Mouse (Mus musculus) midbrain, postnatal 0 days (tissue): ENCODE data around the gene Cd300e. TPM values are rescaled to one million over a fixed set of nuclear protein-coding genes. Genes with fewer than 3 reads are reported as not detected.

ENCODE experiments used
- ATAC-seq: fragments of 200-750 bp; cut with Nextera tagmentation; 2 replicates; pipeline ENCODE4 v1.8.0; 2017; ENCODE audit warnings: moderate number of reproducible peaks, mild to moderate bottlenecking, moderate TSS enrichment, moderate library complexity; ENCODE audit not compliant: low FRiP score
- DNase-seq: peaks from one replicate; pipeline ENCODE4 v3.0.0-alpha.2; 2015; ENCODE audit warnings: low spot score
- H3K27ac ChIP-seq: fragments of 300-500 bp; sonication (generic); 2 replicates; pipeline ENCODE4 v1.5.1; 2014; ENCODE audit warnings: low read depth, mild to moderate bottlenecking, low read length, mixed read lengths
- H3K27me3 ChIP-seq: fragments of 300-500 bp; sonication (generic); 2 replicates; pipeline ENCODE4 v1.6.1; 2014; ENCODE audit warnings: low read length, control low read depth, mixed read lengths; ENCODE audit not compliant: insufficient read depth
- H3K36me3 ChIP-seq: fragments of 300-500 bp; sonication (generic); 2 replicates; pipeline ENCODE4 v1.6.1; 2014; ENCODE audit warnings: low read length, control low read depth, mixed read lengths; ENCODE audit not compliant: insufficient read depth
- H3K4me1 ChIP-seq: fragments of 300-500 bp; sonication (generic); 2 replicates; pipeline ENCODE4 v1.6.1; 2014; ENCODE audit warnings: mild to moderate bottlenecking, control low read depth, antibody characterized with exemption, low read length, mixed read lengths; ENCODE audit not compliant: insufficient read depth
- H3K4me2 ChIP-seq: fragments of 300-500 bp; sonication (generic); 2 replicates; pipeline ENCODE4 v1.6.1; 2014; ENCODE audit warnings: low read depth, mild to moderate bottlenecking, low read length, mixed read lengths; ENCODE audit not compliant: poor library complexity, severe bottlenecking
- H3K4me3 ChIP-seq: fragments of 300-500 bp; sonication (generic); 2 replicates; pipeline ENCODE4 v1.5.1; 2014; ENCODE audit warnings: low read depth, mild to moderate bottlenecking, low read length, moderate library complexity
- H3K9ac ChIP-seq: fragments of 300-500 bp; sonication (generic); replicated peaks from 2 replicates; pipeline ENCODE4 v1.6.1; 2014; ENCODE audit warnings: mild to moderate bottlenecking, low read length, moderate library complexity, mixed read lengths; ENCODE audit not compliant: poor library complexity, severe bottlenecking
- H3K9me3 ChIP-seq: fragments of 300-500 bp; sonication (generic); 2 replicates; pipeline ENCODE4 v1.6.1; 2016; ENCODE audit warnings: low read length, control low read depth
- CTCF ChIP-seq: IDR thresholded peaks from 2 replicates; pipeline ENCODE4 v1.5.1; 2016; ENCODE audit warnings: antibody characterized with exemption, mild to moderate bottlenecking
- WGBS: fragments of 180-500 bp; shearing (Covaris S2); extraction: QIAGEN DNeasy Blood & Tissue Kit; methylation state at CpG from one replicate; pipeline ENCODE4 v1.1.7; 2014; 5-methylcytosine and 5-hydroxymethylcytosine counted together
- polyA plus RNA-seq: library from polyadenylated mRNA; unstranded; fragments of >200 nt; fragmentation: Nextera tagmentation; extraction: Ambion mirVana; gene quantifications from 2 replicates; pipeline ENCODE4 v1.2.1, GENCODE M21; 2015
- total RNA-seq: library from RNA; depleted of rRNA; stranded (reverse); fragments of >200 nt; gene quantifications from 2 replicates; pipeline ENCODE4 v1.2.3, GENCODE M21; 2014; rRNA removed

Cd300e gene
- total RNA-seq (0.19 TPM in 1 of 2 replicates, not detected in the other), polyA plus RNA-seq (0.10 and 0.12 TPM in 2 replicates)

GRCm38 (mm10) chr11:115062077-115062476, at the start of gene Cd300e:
TSS of gene Cd300e (minus strand) at chr11:115062177.
- no peak within 1 kb of the TSS for H3K4me2 ChIP-seq
- no peak within 1 kb of the TSS for H3K4me3 ChIP-seq
- ATAC-seq (no peak), DNase-seq (no peak)
- no peak for TF ChIP-seq CTCF
- no peaks in the 10 kb centered on the region for H3K27me3 ChIP-seq
- no peaks in the 10 kb centered on the region for H3K9me3 ChIP-seq
- no peak within 1 kb of the TSS for H3K9ac ChIP-seq
- no peaks in the 10 kb centered on the region for H3K4me1 ChIP-seq
- H3K27ac ChIP-seq, result no peak within 1 kb of the TSS
- WGBS, result 18% methylated on average over 5 of the region's 5 CpGs
- no peaks in the 10 kb centered on the region for H3K36me3 ChIP-seq

GRCm38 (mm10) chr11:115110271-115110670, 48.3 kb upstream of the Cd300e start:
- Histone ChIP-seq H3K27me3 (no peaks in the 10 kb centered on the region), H3K4me1 (0 out of 2 replicates have a peak, but pooled peaks cover 3% of the 10 kb centered on the region), H3K36me3 (no peaks in the 10 kb centered on the region), H3K9ac (no peak overlapping the region), H3K4me3 (no peak overlapping the region), H3K27ac (no peak overlapping the region), H3K4me2 (no peak overlapping the region), H3K9me3 (no peaks in the 10 kb centered on the region)
- DNase-seq (no peak), ATAC-seq (no peak)
- WGBS, result 84% methylated on average over 4 of the region's 5 CpGs
- TF ChIP-seq CTCF, result no peak

GRCm38 (mm10) chr11:115108176-115108575, 46.2 kb upstream of the Cd300e start:
- ATAC-seq, result no peak
- no peak for TF ChIP-seq CTCF

GRCm38 (mm10) chr11:115107403-115107916, 45.5 kb upstream of the Cd300e start:
- H3K36me3 ChIP-seq, result no peaks in the 10 kb centered on the region
- H3K9me3 ChIP-seq, result no peaks in the 10 kb centered on the region
- no peak for TF ChIP-seq CTCF
- ATAC-seq (no peak), DNase-seq (peak; percentile 86)
- no peak overlapping the region for H3K27ac ChIP-seq
- no peak overlapping the region for H3K4me3 ChIP-seq
- no peak overlapping the region for H3K4me2 ChIP-seq
- no peak overlapping the region for H3K9ac ChIP-seq
- no peaks in the 10 kb centered on the region for H3K27me3 ChIP-seq
- 18% methylated on average over 4 of the region's 4 CpGs for WGBS
- H3K4me1 ChIP-seq, result 0 out of 2 replicates have a peak, but pooled peaks cover 3% of the 10 kb centered on the region

More at GRCm38 (mm10) chr11:115108176-115108575, 46.2 kb upstream of the Cd300e start:
- Histone ChIP-seq H3K27ac (no peak overlapping the region), H3K36me3 (no peaks in the 10 kb centered on the region), H3K9me3 (no peaks in the 10 kb centered on the region), H3K27me3 (no peaks in the 10 kb centered on the region), H3K4me2 (no peak overlapping the region), H3K4me1 (0 out of 2 replicates have a peak, but pooled peaks cover 3% of the 10 kb centered on the region), H3K9ac (no peak overlapping the region), H3K4me3 (no peak overlapping the region)
- no peak for DNase-seq
- 91% methylated on average over 8 of the region's 8 CpGs for WGBS

- Histone ChIP-seq H3K27me3 (no peaks in the 10 kb centered on the region), H3K9ac (no peak overlapping the region), H3K9me3 (no peaks in the 10 kb centered on the region), H3K4me1 (0 out of 2 replicates have a peak, but pooled peaks cover 3% of the 10 kb centered on the region), H3K36me3 (no peaks in the 10 kb centered on the region), H3K4me2 (no peak overlapping the region), H3K27ac (no peak overlapping the region), H3K4me3 (no peak overlapping the region)
- no peak for DNase-seq
- no peak for ATAC-seq
- WGBS, result 89% methylated on average over 2 of the region's 2 CpGs
- no peak for TF ChIP-seq CTCF
These were observed 44.7 kb upstream of the Cd300e start for GRCm38 (mm10) chr11:115106638-115107037.

GRCm38 (mm10) chr11:115104769-115105563, 43.0 kb upstream of the Cd300e start:
- Histone ChIP-seq H3K4me3 (no peak overlapping the region), H3K9me3 (no peaks in the 10 kb centered on the region), H3K36me3 (no peaks in the 10 kb centered on the region), H3K27ac (no peak overlapping the region), H3K4me2 (no peak overlapping the region), H3K27me3 (no peaks in the 10 kb centered on the region), H3K4me1 (0 out of 2 replicates have a peak, but pooled peaks cover 3% of the 10 kb centered on the region), H3K9ac (no peak overlapping the region)
- 68% methylated on average over 8 of the region's 8 CpGs for WGBS
- DNase-seq, result no peak
- no peak for TF ChIP-seq CTCF
- ATAC-seq, result no peak
